Mouse (Mus musculus) lung, adult 2 months (tissue): Measurements from ENCODE around the gene Trim28.

ENCODE experiments used
- CTCF ChIP-seq: fragments of 200-500 bp; IDR thresholded peaks from 2 replicates; pipeline ENCODE4 v1.5.1; 2011; ENCODE audit warnings: mild to moderate bottlenecking, low read length, control low read depth; ENCODE audit not compliant: insufficient read depth
- POLR2A ChIP-seq: fragments of 200-500 bp; IDR thresholded peaks from 2 replicates; pipeline ENCODE4 v1.6.1; 2011; ENCODE audit warnings: low read depth, mild to moderate bottlenecking, control low read depth, low read length, borderline replicate concordance; ENCODE audit errors: extremely low read depth

DNA sequence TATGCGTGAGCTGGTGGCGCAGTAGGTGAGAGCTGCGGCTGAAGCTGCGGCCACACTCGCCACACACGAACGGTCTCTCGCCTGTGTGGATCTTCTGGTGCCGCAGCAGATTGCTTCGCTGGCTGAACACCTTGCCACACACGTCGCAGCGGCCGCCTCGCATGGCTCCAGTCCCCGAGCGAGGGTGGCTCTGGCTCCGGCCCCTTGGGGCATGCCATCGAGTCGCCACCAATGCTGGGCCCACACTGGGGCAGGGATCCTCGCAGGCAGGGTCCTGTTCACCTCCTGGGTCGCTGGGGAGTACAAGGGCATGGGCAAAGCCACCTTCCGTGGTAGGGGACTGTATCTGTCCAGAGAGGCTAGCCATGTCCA lies 45.3 kb downstream of the Trim28 start:
- TF ChIP-seq POLR2A (no peak), CTCF (no peak)
